Mouse (Mus musculus) small intestine, adult 2 months (tissue): ENCODE measurements around the gene Hemgn. TPM values are rescaled to one million over a fixed set of nuclear protein-coding genes. Genes with fewer than 3 reads are reported as not detected.

Experiments
- H3K27ac ChIP-seq: fragments of 200-500 bp; 2 replicates; pipeline ENCODE4 v1.5.1; 2012; ENCODE audit warnings: low read depth, low read length, control low read depth, inconsistent platforms; ENCODE audit not compliant: insufficient read depth
- H3K27me3 ChIP-seq: fragments of 200-500 bp; 2 replicates; pipeline ENCODE4 v1.6.1; 2012; ENCODE audit warnings: mild to moderate bottlenecking, moderate library complexity, low read length, inconsistent platforms; ENCODE audit not compliant: control insufficient read depth, insufficient read depth
- H3K36me3 ChIP-seq: fragments of 200-500 bp; 2 replicates; pipeline ENCODE4 v1.6.1; 2012; ENCODE audit warnings: mild to moderate bottlenecking, low read length, control low read depth, inconsistent platforms; ENCODE audit not compliant: control insufficient read depth, insufficient read depth
- H3K4me1 ChIP-seq: fragments of 200-500 bp; 2 replicates; pipeline ENCODE4 v1.6.1; 2012; ENCODE audit warnings: low read length, inconsistent platforms, mixed read lengths; ENCODE audit not compliant: control insufficient read depth, insufficient read depth, insufficient read length
- H3K4me3 ChIP-seq: fragments of 200-500 bp; 2 replicates; pipeline ENCODE4 v1.5.1; 2012; ENCODE audit warnings: low read depth, mild to moderate bottlenecking, control low read depth, inconsistent platforms, low read length, moderate library complexity
- CTCF ChIP-seq: fragments of 200-500 bp; IDR thresholded peaks from 2 replicates; pipeline ENCODE4 v1.5.1; 2012; ENCODE audit warnings: low read depth, mild to moderate bottlenecking, control low read depth, inconsistent platforms, low read length, moderate library complexity, mixed read lengths; ENCODE audit not compliant: insufficient replicate concordance, insufficient read length; ENCODE audit errors: extremely low read depth
- POLR2A ChIP-seq: fragments of 200-500 bp; IDR thresholded peaks from 2 replicates; pipeline ENCODE4 v1.6.1; 2012; ENCODE audit warnings: low read depth, mild to moderate bottlenecking, control low read depth, inconsistent platforms, low read length, moderate library complexity
- WGBS: fragments of 180-500 bp; shearing (Covaris S2); methylation state at CpG from one replicate; pipeline ENCODE4 v1.1.7; 2018; 5-methylcytosine and 5-hydroxymethylcytosine counted together
- polyA plus RNA-seq: library from polyadenylated mRNA; depleted of rRNA; stranded (reverse); fragments of >200 nt; gene quantifications from 2 replicates; pipeline ENCODE4 v1.2.3, GENCODE M21; 2012; rRNA removed

The Hemgn gene
- polyA plus RNA-seq, 1 experiment, result not detected

DNA sequence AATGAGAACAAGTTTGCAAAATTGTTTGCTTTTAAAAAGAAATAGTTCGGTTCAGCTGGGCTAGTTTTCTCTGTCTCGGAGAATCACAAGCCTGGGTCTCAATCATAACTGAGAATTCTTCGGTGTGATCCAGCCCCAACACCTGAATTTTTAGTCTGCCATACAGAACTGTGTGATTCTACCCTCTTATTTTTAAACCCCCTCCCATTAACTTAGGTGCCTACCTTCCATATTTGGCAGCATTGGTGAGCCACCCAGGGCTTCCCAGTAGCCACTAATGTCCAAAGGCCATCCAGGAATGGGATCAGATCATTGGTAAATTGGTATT, 67.6 kb downstream of the Hemgn start:
- Histone ChIP-seq H3K4me1 (peaks cover 5% of the 10 kb centered on the region; the same call in 1 of the 2 replicates), H3K27ac (no peak overlapping the region), H3K4me3 (no peak overlapping the region), H3K27me3 (peaks cover 77% of the 10 kb centered on the region), H3K36me3 (no peaks in the 10 kb centered on the region)
- TF ChIP-seq CTCF, result no peak
- TF ChIP-seq POLR2A, result no peak
- 28% methylated on average over 3 of the region's 3 CpGs for WGBS

DNA sequence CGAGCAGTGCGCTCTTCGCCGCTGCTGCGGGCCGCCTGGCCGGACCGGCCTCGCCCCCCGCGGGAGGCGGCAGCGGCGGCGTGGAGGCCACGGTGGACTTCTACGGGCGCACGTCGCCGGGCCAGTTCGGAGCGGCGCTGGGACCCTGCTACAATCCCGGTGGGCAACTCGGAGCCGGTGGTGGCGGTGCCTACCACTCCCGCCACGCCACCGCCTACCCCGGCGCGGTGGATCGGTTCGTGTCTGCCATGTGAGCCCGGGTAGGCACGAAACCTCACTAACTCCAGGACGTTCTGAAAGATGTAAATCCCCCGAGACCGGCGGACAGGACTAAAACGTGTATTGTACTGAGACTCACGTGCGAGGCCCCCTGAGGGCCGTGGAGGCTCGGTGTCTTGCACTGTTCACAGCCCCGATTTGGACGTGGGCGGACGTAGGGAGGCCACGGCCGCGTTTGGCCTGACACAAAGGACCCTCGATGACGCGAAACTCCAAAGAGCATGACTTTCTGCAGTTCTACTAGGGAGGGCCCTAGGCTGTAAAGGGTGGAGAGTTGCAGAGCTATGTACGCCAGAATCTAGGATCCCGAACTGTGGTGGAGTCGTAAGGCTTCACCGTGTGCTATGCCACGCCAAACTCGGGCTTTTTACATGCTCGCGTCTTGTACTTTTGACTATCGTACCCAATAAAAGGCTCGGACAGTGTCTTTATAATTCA, 68.1 kb downstream of the Hemgn start:
- Histone ChIP-seq H3K36me3 (no peaks in the 10 kb centered on the region), H3K27ac (no peak overlapping the region), H3K27me3 (peaks cover 76% of the 10 kb centered on the region), H3K4me3 (0 out of 2 replicates have a peak overlapping the region, but pooled peaks have one; percentile 38), H3K4me1 (peaks cover 5% of the 10 kb centered on the region; the same call in 1 of the 2 replicates)
- WGBS, result 6% methylated on average over 67 of the region's 67 CpGs
- TF ChIP-seq POLR2A, result no peak
- no peak for TF ChIP-seq CTCF

DNA sequence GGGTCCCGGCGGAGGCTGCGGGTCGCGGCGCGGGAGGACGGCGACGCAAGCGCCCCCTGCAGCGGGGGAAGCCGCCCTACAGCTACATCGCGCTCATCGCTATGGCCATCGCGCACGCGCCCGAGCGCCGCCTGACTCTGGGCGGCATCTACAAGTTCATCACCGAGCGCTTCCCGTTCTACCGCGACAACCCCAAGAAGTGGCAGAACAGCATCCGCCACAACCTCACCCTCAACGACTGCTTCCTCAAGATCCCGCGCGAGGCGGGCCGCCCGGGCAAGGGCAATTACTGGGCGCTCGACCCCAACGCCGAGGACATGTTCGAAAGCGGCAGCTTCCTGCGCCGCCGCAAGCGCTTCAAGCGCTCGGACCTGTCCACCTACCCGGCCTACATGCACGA, 69.0 kb downstream of the Hemgn start:
- Histone ChIP-seq H3K4me1 (peaks cover 5% of the 10 kb centered on the region; the same call in 1 of the 2 replicates), H3K4me3 (peak overlapping the region; percentile 38), H3K36me3 (no peaks in the 10 kb centered on the region), H3K27me3 (peaks cover 77% of the 10 kb centered on the region), H3K27ac (no peak overlapping the region)
- 1% methylated on average over 51 of the region's 51 CpGs for WGBS
- TF ChIP-seq CTCF, result no peak
- no peak for TF ChIP-seq POLR2A

Other genes starting within 250 kb of the Hemgn start
- gene Xpa, start 217.2 kb downstream of the Hemgn start, polyA plus RNA-seq, result 29.1 and 42.2 TPM in 2 replicates
- 0.04 TPM in 1 of 2 replicates, not detected in the other for gene Foxe1, start 69.9 kb downstream of the Hemgn start, polyA plus RNA-seq
- 2.0 and 3.1 TPM in 2 replicates for gene Trmo, start 24.1 kb downstream of the Hemgn start, polyA plus RNA-seq
- 12.4 and 23.4 TPM in 2 replicates for gene Anp32b, start 37.4 kb upstream of the Hemgn start, polyA plus RNA-seq
- 21.2 and 36.0 TPM in 2 replicates for gene Nans, start 75.7 kb upstream of the Hemgn start, polyA plus RNA-seq
- gene Trim14, start 122.6 kb upstream of the Hemgn start, polyA plus RNA-seq, result 24.9 and 58.2 TPM in 2 replicates
- 104 and 312 TPM in 2 replicates for gene Coro2a, start 188.7 kb upstream of the Hemgn start, polyA plus RNA-seq
- gene Tbc1d2, start 236.7 kb upstream of the Hemgn start, polyA plus RNA-seq, result 3.7 and 6.8 TPM in 2 replicates